Mouse (Mus musculus) heart, postnatal 4 days (tissue): ENCODE measurements around the gene Camk1d. TPM values are rescaled to one million over a fixed set of nuclear protein-coding genes. Genes with fewer than 3 reads are reported as not detected.
A peak's percentile ranks its signal among the peaks of the same experiment; 100 is the strongest.

Experiments used
- DNase-seq: peaks from one replicate; pipeline ENCODE4 v3.0.0; 2021
- total RNA-seq, 2 experiments: library from RNA; stranded (reverse); gene quantifications; 2 replicates each; pipeline ENCODE4 v1.2.3; 2021

Camk1d gene
- total RNA-seq, 2 experiments from 2014 or later = 12.6 to 15.2 TPM

DNA sequence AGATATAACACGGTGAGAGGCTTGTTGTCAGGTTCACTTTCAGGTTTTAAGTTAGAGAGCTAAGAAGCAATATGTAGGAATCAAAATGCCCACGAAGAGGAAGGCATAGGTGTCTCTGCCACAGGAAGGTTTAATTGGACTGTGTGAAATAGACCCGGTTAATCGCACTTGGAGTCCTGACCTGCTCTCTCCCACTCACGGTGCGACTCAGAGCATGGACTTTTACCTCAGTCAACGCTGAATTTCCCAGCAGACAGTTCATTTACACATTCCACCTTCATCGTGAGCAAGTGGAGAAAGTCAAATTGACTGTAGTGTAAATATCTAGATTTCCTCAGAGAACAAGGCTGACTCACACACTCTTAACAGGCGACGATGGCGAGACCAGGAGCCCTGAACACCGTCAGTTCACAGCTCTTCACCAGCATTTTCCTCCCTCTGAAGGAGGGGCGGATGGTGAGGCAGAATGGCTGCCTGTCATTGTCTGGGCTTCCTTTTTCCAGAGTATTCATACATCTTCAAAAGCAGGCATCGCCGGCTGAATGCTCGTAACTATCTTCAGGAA, 255.6 kb downstream of the Camk1d start:
- DNase-seq = no peak

DNA sequence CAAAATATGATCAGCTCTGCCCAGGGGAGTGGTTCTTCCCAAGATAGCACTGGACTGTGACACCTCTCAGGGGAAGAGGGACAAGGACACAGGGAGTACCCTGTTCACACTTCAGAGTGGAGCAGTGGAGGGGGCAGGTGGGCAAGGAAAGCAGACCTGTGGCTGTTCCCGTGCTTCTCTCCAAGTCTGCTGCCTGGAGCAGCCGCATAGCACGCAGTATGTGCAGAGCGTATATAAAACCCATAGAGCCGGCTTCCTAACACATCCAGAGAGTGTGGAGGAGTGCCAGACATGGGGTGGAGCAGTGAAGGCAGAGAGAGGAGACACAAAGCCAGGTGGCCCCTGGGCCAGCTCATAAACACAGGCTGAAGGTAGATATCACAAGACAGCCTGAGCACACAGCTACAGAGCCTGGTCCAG, 256.2 kb downstream of the Camk1d start:
- peak; percentile 35 for DNase-seq

DNA sequence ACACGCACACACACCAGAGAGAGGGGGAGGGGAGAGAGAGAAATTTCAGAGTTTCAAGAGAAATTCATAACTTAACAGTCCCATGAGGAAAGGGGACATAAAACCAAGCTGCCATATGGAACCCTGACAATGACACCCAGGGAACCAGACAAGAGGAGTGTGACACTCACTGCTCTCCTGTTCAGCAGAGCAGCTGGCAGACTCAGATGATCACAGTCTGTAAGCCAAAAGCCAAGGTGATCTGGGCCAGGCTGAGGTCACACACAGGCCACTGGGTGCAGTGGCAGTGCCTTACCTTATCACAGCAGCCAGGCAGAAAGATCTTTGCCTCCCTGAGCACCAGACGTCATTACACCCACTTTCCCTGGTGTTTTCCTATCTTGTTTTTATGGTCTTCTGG, 258.2 kb downstream of the Camk1d start:
- DNase-seq = peak; percentile 55

DNA sequence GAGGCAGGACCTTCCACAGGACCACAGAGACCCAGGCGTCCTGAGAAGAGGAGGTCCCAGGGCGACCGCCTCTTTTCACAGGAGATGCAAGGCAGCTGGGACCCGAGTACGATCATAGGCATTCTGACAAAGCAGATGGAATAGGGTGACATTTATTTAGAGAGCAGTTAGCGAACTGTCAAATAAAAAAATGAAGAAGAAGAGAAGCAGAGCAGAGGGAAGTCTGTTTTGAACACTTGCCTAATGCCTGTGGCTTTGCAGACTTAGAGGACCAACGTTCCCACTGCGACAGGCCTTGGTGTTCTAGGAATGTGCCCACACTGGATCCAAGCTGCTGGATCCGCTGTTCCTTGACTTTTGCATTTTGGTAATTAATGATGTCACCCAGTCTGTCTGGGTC, 259.5 kb downstream of the Camk1d start:
- no peak for DNase-seq

DNA sequence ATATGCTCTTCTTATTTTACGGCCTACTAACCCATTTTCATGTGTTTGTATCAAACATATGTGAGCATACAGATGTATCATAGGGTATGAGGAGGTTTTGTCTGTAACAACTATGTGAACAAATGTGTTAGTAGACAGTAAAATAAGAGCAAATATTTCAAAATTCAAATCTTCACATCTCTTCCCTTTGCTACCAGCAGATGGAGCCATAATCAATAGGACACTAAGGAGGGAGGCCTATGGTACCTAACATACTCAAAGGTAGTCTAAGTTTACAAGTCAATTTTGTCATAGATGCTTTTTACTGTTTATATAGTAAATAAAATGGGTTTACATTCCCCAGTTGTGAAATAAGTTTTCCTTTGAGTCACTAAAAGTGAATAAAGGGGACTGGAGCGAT, 262.7 kb downstream of the Camk1d start:
- DNase-seq = no peak

DNA sequence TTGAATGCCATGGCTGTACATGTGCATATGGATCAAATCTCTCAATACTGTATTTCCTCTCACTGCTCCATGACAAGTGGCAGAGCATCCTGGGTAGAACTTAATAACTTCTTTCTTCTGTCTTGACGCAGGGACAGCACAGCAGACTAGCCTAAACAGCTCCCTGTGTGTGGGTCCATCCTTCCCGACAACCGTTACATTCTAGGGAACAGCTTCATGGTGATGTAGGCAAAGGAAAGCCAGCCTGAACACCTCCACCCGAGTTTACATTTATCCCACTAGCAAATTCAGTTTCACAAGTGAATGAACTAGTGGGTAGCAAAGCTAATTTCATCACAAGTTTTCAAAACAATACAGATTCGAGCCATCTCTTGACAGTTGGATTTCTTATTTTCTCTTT, 269.0 kb downstream of the Camk1d start:
- DNase-seq = no peak

DNA sequence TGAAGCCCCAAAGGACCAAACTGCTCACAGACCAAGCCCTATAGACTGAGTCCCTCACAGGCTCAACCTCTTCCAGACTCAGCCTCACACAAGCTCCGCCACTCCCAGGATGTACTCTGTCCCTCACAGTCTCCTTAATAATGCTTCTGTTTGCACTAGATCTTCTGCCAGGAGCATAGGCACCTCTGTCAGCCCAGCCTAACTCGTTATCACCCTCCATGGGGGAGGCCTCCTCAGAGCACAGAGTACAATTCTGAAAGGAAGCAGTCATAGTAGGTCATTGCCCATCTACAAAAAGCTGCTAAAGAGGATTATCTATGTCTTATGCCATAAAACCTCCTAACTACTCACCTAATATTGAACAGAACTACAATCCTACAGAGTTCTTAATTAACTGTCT, 276.6 kb downstream of the Camk1d start:
- DNase-seq = no peak

DNA sequence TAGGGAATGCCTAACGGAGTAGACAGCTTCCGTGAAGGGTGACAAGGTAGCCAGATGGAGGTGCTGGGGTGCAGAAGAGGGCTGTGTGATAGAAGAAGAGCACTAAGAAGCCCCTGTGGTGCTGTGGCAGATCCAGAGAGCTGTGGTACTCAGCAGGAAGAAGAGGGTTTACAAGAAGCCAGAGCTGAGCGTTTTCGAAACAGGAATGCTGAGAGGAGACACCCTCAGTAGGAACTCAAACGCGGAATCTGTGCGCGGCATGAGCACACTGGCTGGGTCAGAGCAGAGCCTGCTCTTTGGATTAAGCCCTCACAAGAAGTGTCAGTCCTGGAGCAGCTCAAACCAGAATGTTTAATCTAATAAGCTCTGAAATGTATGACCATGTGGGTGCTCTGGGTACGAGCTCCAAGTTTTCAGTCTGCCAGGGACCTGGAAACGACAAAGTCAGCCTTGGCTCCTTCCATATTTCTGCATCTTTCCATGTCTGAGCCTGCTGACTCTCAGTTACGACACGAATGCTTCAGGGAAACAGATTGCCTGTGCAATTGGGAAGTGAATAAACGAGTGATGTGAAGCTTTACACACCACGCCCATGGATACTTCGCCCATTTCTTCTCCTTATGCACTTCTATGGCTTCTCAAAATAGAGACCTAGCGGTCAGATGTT, 278.6 kb downstream of the Camk1d start:
- DNase-seq = no peak

DNA sequence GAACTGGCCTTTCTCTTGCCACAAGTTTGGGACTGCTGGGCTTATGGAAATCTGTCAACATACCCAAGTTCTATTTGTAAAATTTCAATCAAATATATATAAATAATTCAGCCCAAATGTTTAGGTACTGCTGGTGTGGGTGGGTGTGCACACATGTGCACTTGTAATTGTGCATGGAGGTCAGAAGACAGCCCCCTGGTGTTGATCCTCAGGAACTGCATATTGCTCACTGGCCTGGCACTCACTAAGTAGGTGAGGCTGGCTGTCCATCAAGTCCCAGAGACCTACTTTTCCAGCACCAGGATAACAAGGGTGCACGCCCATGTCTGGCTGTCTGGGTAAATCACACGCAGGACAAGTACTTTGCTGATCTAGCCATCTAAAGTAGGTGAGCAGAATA, 283.0 kb downstream of the Camk1d start:
- no peak for DNase-seq

DNA sequence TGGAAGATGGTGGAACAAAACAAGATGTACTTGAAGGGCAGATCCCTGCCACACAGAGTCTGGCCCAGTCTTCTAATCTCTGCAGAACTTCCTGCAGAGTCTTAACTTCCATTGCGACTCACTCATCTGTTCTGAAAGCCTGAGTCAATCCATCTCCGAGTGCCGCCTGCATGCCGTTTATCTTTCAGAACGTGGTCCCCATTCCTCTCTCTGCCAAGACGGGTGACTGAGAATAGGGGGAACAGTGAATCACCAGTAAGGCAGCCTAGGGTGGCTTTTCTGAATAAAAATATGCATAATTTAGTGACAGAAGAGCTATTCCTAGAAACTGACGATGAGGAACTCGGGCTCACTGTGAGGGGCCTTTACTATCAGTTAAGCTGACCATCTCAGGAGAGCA, 284.4 kb downstream of the Camk1d start:
- no peak for DNase-seq

DNA sequence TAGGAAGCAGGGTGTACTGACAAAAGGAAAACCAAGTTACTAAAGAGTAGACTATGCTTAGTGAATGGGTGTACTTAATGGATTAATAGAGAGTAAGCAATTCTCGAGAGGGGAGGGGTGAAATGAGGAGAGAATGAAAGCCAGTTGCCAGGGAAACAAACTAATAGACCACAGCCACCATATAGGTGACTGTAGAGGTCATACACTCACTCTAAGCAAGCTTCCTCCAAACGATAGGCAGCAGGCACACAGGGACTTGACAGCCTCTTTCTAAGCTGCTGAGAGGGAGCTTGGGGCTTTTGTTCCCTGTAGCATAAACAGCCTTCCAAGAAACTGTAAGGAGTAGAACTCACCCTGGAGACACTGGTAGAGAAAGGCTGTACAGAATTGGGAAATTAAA, 288.2 kb downstream of the Camk1d start:
- no peak for DNase-seq

DNA sequence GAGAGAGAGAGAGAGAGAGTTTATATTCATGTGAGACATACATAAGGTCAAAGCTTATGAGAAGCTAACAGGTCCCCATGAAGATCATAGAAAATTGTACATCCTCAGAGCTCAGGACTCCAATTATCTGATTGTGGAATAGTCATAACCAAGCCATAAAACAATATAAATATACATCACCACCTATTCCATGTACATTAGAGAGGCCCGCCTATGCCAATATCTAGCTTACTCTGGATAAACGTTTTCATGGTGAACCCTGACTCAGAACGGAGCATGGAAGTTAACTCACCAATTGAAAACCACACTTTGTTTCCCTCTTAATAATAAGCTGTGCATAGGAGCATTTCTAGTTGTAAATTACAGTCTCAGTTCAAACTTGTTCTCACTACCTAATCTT, 288.7 kb downstream of the Camk1d start:
- DNase-seq = no peak

DNA sequence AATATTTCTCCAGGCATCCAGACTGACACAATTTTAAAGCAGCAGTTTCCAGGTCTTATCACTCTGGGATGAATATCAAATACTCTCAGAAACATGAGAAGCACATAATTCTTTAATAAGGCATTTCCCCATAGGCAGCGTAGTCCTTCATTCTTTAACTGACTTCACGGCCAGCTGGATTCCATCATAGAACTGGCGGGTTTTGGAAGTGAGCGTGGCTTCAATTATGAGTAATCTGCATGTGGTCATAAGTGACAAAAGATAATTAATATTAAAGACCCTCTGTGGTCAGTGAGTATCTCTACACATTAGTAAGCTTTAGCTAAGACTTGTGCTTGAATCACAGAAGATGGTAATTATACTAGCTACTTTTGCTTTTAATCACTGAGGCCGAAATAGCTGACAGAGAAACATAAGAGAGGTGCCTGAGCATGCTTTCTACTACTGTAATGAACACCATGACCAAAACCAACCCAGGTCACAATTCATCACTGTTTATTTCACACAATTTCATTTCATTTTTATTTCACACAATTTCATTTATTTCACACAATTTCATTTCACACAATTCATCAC, 293.6 kb downstream of the Camk1d start:
- peak; percentile 13 for DNase-seq

DNA sequence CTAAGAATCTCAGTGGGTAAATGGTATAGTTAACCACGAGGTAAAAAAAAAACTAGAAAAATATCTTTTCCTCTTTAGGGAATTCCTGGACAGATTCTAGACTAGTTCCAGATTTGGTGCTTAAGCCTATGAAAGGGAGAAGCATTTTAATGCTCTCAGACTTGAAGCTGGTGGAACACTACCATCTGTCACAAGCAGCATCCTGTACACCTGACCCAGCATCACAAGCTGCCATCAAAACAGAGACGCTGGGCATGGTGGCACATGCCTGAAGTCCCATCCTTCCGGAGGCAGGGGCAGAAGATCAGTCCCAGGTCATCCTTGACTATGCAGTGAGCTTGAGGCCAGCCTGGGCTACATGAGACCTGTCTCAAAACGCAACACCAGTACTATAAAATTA, 295.5 kb downstream of the Camk1d start:
- DNase-seq = no peak

DNA sequence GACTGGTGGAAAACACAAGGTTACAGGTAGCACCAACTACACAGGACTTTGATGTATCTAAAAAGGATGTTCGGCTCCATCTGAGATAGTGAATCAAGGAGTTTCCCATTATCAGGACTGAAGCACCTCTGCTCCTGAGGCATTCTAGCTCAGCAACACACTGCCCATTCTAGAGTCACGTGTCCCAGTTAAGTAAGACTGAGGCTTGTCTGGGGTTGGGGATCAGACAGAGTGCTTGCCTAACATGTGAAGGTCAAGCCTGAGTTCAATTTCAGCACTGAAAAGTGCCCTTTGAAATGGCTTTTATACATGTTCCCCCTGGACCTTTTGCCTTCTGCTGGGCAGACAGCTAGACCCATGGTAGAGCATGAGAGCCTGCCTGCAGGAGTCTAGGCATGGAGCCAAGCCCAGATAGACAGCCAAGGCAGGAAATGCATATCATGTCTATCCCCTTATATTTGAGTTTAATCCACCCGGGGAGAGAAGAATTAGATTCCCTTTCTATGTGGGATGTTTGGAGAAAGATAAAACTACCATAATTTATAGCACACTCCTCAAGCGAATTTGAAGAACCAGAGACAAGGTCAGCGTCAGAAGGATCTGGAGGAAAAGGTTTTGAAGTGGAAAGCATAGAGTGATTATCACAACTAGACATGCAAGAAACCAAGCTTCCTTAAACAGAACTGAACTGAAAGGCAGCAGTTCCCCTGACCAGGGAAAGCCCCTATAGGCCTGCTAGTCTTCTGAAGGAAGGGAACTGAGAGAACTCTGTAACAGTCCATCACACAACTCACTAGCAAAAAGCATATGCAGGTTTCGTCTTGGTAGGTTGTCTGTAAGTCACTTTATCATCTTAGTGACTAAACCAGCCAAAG, 296.9 kb downstream of the Camk1d start:
- DNase-seq = peak; percentile 49

DNA sequence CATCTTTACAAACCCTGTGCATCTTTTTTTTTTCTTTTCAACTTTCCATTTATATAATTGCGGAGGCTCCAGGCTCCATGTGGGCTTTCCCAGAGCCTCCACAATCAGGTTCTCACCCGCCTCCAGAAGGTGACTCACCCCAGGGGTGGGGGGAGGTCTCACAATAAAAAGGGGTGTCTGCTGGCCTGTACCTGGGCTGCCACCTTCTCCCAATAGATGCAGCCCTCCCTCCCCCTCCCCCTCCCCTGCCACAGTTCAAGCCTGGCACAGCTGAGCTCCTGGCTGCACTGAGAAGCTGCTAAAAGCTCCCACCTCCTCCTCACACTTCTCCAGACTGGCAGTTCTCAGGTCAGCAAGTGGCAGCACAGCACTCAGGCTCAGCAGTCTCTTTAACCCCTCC, 302.5 kb downstream of the Camk1d start:
- no peak for DNase-seq

DNA sequence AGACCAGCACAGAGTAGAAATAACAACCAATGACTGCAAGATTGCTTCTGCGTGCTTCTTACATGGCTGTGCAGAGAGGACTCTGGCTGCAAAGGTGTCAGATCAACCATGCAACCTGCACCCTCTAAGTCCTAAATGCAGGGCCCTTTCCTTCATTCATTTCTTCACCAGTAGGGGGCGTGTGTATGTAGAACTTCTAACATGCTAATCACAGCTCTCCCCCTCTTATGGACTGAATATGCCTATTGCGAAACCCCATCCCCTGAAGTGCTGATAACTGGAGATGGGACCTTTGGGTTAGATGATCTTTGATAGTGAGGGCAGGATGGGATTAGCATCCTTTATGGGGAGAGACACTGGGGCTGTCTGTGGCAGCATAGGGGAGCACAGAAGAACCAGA, 310.5 kb downstream of the Camk1d start:
- peak; percentile 21 for DNase-seq

DNA sequence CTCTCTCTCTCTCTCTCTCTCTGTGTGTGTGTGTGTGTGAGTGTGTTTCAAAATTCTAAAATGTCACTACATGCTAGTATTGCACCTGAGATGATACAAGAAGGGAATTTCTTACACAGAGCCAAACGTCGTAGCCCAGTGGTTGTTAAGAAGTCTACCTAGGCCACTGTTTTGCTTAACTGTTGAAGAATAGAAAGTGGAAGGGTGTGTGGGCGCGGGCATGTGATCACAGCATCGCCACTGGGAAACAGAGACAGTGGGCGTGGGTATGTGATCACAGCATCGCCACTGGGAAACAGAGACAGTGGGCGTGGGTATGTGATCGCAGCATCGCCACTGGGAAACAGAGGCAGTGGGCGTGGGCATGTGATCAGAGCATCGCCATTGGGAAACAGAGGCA, 312.3 kb downstream of the Camk1d start:
- no peak for DNase-seq

DNA sequence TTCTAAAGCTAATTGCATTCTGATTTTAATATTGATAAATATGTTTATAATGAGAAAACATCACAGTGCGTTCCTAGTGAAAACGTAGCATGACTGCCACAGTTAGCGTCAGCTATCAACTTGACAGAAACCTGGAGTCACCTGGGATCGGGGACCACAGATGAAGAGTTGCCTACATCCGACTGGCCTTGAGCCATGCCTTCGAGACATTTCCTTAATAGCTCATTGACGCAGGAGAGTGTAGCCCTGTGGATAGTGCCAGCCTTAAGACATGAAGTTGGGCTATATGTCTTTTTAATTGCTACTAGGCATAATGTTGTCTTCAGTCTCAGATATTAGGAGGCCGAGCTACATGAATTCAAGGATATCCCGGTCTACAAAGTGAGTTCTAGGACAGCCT, 315.8 kb downstream of the Camk1d start:
- DNase-seq = no peak

DNA sequence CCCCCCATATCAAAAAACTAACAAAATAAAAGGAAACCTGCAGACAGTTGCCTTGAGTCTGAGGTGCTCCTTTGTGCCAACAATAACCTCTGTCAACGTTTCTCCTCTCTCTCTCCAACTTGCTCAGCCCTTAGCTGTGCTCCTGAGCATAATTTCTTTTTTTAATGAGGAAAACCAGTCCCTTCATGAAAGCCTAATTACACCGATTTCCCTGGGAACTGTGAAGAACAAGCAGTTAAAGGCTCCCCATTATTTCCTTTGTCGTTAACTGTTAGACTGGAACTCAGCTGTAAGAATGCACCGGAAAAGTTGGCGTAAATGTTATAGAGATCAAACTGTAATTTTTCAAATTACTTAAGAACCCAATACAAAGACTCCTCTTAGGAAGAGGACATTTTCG, 316.3 kb downstream of the Camk1d start:
- DNase-seq = no peak

DNA sequence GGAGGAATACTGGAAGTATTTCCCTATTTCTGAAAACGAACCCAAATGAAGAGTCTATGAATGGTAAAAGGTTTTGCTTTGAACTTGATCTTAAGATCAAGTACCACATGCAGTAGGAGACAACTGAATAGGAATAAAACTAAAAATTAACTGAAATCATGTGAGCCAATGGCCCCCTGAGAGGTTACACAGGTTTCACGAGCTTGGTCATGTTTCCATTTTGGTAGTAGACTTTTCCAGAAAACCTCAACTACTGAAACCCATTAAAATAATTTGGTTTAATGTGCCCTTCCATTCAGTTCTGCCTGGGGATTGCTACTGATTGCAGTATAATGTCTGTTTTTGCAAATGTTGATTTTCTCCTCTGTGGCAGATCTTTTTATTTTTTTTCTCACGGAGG, 316.8 kb downstream of the Camk1d start:
- no peak for DNase-seq

DNA sequence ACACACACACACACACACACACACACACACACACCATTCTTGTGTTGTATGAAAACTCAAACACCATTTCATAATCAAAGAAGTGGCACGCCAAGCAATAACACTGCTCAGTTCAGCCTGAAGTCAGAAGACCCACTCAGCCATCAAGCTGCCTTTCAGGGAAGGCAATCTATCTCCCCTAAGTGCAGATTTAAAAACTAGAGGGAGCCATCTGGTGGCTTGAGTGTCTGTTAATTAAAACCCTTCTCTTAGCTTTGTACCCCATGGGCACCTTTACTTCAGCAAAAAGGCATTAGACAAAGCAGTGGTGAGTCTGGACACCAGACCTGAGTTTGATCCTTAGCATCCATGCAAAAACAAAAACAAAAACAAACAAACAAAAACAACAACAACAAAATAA, 317.9 kb downstream of the Camk1d start:
- peak; percentile 24 for DNase-seq

DNA sequence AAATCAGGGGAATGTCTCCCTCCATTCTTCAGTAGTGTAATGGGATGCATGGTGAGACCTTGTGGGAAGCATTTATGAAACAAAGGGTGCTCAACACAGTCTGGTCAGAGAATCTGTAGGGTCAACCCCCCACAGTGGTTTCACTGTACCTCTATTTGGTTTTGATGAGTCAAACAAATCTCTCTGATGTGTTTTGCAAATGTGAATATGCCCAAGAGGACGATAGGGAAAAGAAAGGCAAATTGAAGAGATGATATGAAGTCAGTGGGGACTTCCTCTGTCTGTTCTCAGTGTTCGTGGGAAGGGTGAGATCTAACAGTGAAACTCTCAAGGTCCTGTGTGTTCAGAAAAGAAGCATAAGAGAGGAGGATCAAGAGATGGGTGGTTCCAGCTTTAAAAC, 318.4 kb downstream of the Camk1d start:
- DNase-seq = no peak

DNA sequence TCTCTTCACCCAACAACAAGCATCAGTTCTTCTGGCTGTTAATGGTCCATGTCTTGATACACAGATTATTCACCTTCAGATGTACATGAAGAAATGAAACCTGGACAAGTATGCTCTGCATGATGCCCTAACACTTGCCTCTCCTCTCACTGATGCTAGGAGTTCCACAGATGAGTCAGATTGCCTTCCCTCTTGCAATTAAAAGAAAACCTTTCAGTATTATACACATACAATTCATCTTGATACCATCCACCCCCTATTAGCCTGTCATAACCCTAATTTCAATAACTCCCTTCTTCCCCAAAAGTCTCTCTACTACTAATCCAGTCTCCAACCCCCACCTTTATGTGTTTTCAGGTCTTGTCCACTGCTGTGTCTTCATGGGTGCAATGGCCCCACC, 321.4 kb downstream of the Camk1d start:
- no peak for DNase-seq
